Mouse (Mus musculus): Measurements from ENCODE around the gene Nedd4.

DNA sequence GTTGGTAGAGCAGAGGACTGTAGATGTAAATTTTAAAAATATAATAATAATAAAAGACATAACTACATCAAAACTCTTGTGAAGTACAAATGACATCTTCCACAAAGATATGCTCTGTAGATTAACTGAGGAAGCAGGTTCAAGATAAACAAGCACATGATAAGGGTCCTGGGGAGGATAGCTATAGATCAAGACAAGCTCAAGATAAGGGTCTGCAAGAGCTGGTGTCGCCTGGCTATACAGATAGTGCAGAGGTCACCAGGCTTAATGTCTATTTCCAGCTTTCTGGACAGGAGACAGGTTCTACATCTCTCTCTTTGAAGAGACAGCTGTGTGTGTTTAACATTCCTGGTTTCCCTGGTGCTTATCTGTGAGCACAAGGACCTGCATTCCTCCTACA lies 29.9 kb upstream of the Nedd4 start:
- no peak for TF ChIP-seq CTCF (IDR thresholded peaks at IDR 0.05)
- no peak for TF ChIP-seq POLR2A (IDR thresholded peaks at IDR 0.05; ENCODE audit: insufficient read depth, low read depth, low read length)
- TF ChIP-seq EP300 (IDR thresholded peaks at IDR 0.05; ENCODE audit: insufficient read depth, low read depth, low read length) = no peak
